Mouse (Mus musculus) lung, embryonic 15.5 days (tissue): ENCODE data around the gene Gm10220. TPM values are rescaled to one million over a fixed set of nuclear protein-coding genes. Genes with fewer than 3 reads are reported as not detected.
"Not testable (repeated sequence)": the region's sequence is repeated elsewhere in the genome, so short reads cannot be mapped to it uniquely, and the experiment has no call there.

Experiments
- ATAC-seq: fragments of 200-750 bp; cut with Nextera tagmentation; 2 replicates; pipeline ENCODE4 v1.8.0; 2017; ENCODE audit warnings: moderate number of reproducible peaks, borderline replicate concordance; ENCODE audit not compliant: low FRiP score, low TSS enrichment; ENCODE audit errors: extremely low read depth
- H3K27ac ChIP-seq: fragments of 300-500 bp; sonication (generic); 2 replicates; pipeline ENCODE4 v1.5.1; 2015; ENCODE audit warnings: moderate library complexity, mild to moderate bottlenecking, inconsistent platforms
- H3K27me3 ChIP-seq: fragments of 300-500 bp; sonication (generic); 2 replicates; pipeline ENCODE4 v1.6.1; 2015; ENCODE audit warnings: inconsistent platforms
- H3K36me3 ChIP-seq: fragments of 300-500 bp; sonication (generic); 2 replicates; pipeline ENCODE4 v1.6.1; 2015; ENCODE audit warnings: inconsistent platforms
- H3K4me1 ChIP-seq: fragments of 300-500 bp; sonication (generic); 2 replicates; pipeline ENCODE4 v1.6.1; 2015; ENCODE audit warnings: inconsistent platforms
- H3K4me2 ChIP-seq: fragments of 300-500 bp; sonication (generic); 2 replicates; pipeline ENCODE4 v1.6.1; 2015; ENCODE audit warnings: inconsistent platforms, mild to moderate bottlenecking, moderate library complexity
- H3K4me3 ChIP-seq: fragments of 300-500 bp; sonication (generic); 2 replicates; pipeline ENCODE4 v1.5.1; 2015; ENCODE audit warnings: mild to moderate bottlenecking, inconsistent platforms
- H3K9ac ChIP-seq: fragments of 300-500 bp; sonication (generic); 2 replicates; pipeline ENCODE4 v1.6.1; 2015; ENCODE audit warnings: inconsistent platforms
- H3K9me3 ChIP-seq: fragments of 300-500 bp; sonication (generic); 2 replicates; pipeline ENCODE4 v1.6.1; 2016; ENCODE audit warnings: inconsistent platforms
- WGBS: fragments of 180-500 bp; shearing (Covaris S2); methylation state at CpG from one replicate; pipeline ENCODE4 v1.1.7; 2015; 5-methylcytosine and 5-hydroxymethylcytosine counted together
- polyA plus RNA-seq: library from polyadenylated mRNA; unstranded; fragments of >200 nt; fragmentation: Nextera tagmentation; extraction: Ambion mirVana; gene quantifications from 2 replicates; pipeline ENCODE4 v1.2.1, GENCODE M21; 2015

The Gm10220 gene
- polyA plus RNA-seq: not detected in 2 replicates

DNA sequence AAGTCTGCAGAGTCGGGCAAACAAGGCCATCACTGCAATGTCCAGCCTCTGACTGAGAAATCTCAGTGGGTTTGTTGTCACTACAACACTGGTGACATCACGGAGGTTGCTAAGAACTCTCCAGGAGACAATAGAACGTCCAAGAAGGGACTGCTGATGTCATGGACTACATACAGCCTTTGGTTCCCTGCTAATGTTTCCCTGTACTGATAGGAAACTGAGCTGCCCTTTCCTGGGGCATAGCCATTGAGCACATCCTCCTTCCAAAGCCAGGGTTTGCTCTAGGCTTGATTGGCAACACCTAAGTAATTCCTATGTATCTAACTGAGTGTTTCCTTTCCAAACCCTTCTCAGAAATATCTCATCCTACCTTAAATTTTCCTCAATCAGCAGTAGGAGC is at the start of gene Gm10220:
Gene Gm10220, minus strand, starts transcription at position 101 of the 400 bp plus-strand sequence.
- not testable (repeated sequence) for H3K4me3 ChIP-seq, H3K27ac ChIP-seq, H3K9me3 ChIP-seq, H3K27me3 ChIP-seq, H3K4me2 ChIP-seq, ATAC-seq, H3K4me1 ChIP-seq, H3K36me3 ChIP-seq, H3K9ac ChIP-seq
- WGBS: no CpG with 5 or more reads among the region's 3 CpGs

DNA sequence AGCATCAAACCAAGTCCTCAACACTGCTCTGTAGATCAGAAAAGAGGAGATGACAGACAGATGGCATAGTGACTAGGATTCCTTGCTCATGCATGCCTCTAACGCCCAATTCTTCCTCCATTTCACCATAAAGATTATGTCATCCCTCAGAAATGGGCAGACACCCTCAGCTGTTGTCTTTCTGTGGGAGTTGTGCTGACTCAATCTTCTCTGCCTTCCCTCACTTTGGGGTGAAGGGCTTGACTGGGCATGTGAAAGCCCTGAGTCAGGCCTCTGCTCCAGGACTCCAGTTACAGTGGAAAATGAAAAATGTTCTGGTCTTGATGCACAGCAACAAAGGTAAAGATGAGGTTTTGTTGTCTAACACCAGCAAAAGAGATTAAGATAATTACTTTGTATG is 48.6 kb upstream of the Gm10220 start:
- Histone ChIP-seq H3K27me3 (no peaks in the 10 kb centered on the region), H3K4me3 (no peak overlapping the region), H3K9me3 (no peaks in the 10 kb centered on the region), H3K4me1 (no peaks in the 10 kb centered on the region), H3K4me2 (no peak overlapping the region), H3K9ac (no peak overlapping the region), H3K36me3 (no peaks in the 10 kb centered on the region), H3K27ac (no peak overlapping the region)
- WGBS: 56% methylated on average over 1 of the region's 1 CpGs
- ATAC-seq: no peak

DNA sequence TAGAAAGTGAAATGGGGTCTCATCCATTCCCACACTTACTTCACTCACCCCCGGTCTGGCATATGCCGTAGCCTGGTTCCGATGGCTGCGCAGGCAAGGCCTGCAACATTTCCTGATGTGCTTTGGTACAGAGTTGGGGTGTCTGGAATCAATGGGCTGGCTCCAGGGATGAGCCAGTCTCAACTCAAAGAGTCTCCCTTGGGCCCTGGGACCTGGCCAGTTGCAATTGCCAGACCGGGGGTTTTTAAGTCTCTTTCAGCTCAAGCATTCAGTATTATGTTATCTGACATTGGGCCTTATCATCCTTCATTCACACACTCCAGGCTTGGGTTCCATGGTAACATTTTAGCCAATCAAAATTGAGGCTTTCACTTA is 44.6 kb upstream of the Gm10220 start:
- H3K27ac ChIP-seq: no peak overlapping the region
- WGBS: 73% methylated on average over 5 of the region's 5 CpGs
- no peak overlapping the region for H3K9ac ChIP-seq
- H3K4me3 ChIP-seq: no peak overlapping the region
- ATAC-seq: no peak
- H3K36me3 ChIP-seq: no peaks in the 10 kb centered on the region
- no peaks in the 10 kb centered on the region for H3K4me1 ChIP-seq
- H3K4me2 ChIP-seq: no peak overlapping the region
- H3K27me3 ChIP-seq: no peaks in the 10 kb centered on the region
- no peaks in the 10 kb centered on the region for H3K9me3 ChIP-seq

DNA sequence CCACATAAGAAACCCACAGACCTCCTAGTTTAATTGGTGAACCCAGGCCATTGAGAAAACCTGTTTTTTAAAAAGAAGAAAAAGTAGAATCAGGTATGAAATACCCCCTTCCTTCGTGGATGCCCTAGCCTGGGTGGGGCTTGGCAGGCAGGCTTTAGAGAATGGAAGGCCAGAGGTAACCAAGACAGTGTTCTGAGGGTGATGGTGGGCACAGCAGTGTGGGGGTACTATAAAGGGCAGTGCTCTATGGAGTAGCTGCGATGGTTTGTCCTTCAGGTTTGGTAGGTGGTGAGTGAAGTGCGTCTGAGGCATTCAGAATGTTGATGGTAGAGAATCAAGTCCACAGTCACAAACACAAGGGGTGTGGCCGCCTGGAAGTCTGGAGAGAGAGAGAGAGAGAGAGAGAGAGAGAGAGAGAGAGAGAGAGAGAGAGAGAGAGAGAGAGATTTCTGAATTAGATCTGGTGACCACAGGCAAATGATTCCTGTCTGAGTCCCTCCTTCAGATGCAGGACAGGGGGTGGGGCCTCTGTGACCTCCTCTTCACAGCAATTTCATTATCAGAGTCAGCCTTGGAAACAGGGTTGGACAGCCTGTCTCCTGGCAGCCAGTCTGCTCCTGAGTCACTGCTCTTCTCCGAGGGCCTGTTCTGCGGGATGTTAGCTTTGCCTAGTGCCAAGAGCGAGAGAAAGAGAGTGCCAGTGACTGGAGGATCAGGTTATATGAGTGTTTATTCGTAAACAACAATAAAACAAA is 44.0 kb upstream of the Gm10220 start:
- H3K9me3 ChIP-seq: no peaks in the 10 kb centered on the region
- no peaks in the 10 kb centered on the region for H3K27me3 ChIP-seq
- no peaks in the 10 kb centered on the region for H3K4me1 ChIP-seq
- no peak overlapping the region for H3K4me3 ChIP-seq
- H3K4me2 ChIP-seq: no peak overlapping the region
- no peaks in the 10 kb centered on the region for H3K36me3 ChIP-seq
- WGBS: 56% methylated on average over 8 of the region's 8 CpGs
- no peak for ATAC-seq
- H3K27ac ChIP-seq: no peak overlapping the region
- no peak overlapping the region for H3K9ac ChIP-seq

DNA sequence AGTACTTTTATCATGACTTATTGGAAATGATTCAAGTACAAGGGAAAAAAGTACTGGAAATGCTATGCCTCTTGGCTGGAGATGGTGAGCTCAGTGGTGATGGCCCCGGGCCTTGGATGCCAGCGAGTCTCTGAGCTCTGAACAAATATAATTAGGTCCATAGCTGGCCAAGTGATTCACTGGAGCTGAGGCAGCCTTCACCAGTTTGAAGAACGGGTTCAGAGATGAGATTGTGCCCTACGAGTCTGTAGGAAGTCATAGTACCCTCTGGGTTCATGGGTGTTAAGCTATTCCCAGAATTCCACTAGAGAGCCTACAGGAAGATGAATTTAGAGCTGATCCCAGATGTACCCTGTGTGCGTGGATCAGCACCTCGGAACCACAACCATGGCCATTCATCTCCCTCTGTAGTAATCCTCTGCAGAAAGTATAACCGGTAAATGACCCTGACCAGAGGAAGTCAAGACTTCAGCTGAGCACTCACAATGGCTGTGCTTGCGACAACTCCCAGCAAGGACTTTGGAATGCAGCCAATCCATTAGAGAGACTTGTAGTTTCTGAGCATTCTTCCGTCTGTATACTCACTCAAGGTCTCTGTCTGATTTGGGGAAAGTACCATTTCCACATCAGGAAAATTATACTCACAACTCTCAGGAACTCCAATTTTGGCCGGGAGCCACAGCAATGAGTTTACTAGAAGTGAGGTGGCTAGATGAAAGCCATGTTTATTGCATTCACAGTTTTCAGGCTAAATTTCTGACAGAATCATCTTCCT is 36.4 kb upstream of the Gm10220 start:
- Histone ChIP-seq H3K4me1 (no peaks in the 10 kb centered on the region), H3K9ac (no peak overlapping the region), H3K9me3 (no peaks in the 10 kb centered on the region), H3K36me3 (no peaks in the 10 kb centered on the region), H3K4me2 (no peak overlapping the region), H3K27me3 (no peaks in the 10 kb centered on the region), H3K27ac (no peak overlapping the region), H3K4me3 (no peak overlapping the region)
- 45% methylated on average over 10 of the region's 10 CpGs for WGBS
- no peak for ATAC-seq

DNA sequence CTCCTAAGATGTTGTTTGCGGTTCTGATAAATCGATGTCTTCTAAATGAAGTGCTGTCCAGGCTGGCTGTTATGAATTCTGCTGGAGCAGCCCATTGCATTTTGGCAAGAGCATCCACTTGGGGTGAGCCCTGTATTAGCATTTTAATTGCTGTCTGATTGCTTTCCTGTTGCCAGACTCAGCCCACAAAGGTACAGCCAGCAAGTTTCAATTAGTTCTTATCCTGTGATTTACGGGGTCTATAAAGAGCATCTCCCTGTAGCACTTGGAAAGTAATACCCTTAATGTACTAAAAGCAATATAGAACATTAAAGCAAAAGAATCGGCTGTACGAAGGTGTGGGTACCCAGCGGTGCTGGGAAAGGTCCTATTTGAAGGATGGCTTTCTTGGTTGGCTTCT is 21.7 kb upstream of the Gm10220 start:
- Histone ChIP-seq H3K27ac (no peak overlapping the region), H3K4me2 (no peak overlapping the region), H3K9ac (no peak overlapping the region), H3K27me3 (no peaks in the 10 kb centered on the region), H3K36me3 (no peaks in the 10 kb centered on the region), H3K4me1 (no peaks in the 10 kb centered on the region), H3K4me3 (no peak overlapping the region), H3K9me3 (no peaks in the 10 kb centered on the region; the same call in 1 of the 2 replicates)
- 86% methylated on average over 6 of the region's 6 CpGs for WGBS
- no peak for ATAC-seq

DNA sequence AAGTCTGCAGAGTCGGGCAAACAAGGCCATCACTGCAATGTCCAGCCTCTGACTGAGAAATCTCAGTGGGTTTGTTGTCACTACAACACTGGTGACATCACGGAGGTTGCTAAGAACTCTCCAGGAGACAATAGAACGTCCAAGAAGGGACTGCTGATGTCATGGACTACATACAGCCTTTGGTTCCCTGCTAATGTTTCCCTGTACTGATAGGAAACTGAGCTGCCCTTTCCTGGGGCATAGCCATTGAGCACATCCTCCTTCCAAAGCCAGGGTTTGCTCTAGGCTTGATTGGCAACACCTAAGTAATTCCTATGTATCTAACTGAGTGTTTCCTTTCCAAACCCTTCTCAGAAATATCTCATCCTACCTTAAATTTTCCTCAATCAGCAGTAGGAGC is 16.0 kb downstream of the Gm10220 start, which contains the start of gene 5031410I06Rik:
Gene 5031410I06Rik, minus strand, starts transcription at position 101 of the 400 bp plus-strand sequence.
- H3K27me3 ChIP-seq, H3K4me1 ChIP-seq, H3K9ac ChIP-seq, ATAC-seq, H3K36me3 ChIP-seq, H3K4me3 ChIP-seq, H3K4me2 ChIP-seq, H3K9me3 ChIP-seq, H3K27ac ChIP-seq: not testable (repeated sequence)
- WGBS: no CpG with 5 or more reads among the region's 3 CpGs

DNA sequence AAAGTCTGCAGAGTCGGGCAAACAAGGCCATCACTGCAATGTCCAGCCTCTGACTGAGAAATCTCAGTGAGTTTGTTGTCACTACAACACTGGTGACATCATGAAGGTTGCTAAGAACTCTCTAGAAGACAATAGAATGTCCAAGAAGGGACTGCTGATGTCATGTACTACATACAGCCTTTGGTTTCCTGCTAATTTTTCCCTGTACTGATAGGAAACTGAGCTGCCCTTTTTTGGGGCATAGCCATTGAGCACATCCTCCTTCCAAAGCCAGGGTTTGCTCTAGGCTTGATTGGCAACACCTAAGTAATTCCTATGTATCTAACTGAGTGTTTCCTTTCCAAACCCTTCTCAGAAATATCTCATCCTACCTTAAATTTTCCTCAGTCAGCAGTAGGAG is 32.0 kb downstream of the Gm10220 start, which contains the start of gene Gm10471:
Gene Gm10471, minus strand, starts transcription at position 101 of the 400 bp plus-strand sequence.
- not testable (repeated sequence) for H3K4me3 ChIP-seq, ATAC-seq, H3K27me3 ChIP-seq, H3K4me2 ChIP-seq, H3K27ac ChIP-seq, H3K4me1 ChIP-seq, H3K9ac ChIP-seq, H3K9me3 ChIP-seq, H3K36me3 ChIP-seq
- WGBS: 70% methylated on average over 1 of the region's 1 CpGs

DNA sequence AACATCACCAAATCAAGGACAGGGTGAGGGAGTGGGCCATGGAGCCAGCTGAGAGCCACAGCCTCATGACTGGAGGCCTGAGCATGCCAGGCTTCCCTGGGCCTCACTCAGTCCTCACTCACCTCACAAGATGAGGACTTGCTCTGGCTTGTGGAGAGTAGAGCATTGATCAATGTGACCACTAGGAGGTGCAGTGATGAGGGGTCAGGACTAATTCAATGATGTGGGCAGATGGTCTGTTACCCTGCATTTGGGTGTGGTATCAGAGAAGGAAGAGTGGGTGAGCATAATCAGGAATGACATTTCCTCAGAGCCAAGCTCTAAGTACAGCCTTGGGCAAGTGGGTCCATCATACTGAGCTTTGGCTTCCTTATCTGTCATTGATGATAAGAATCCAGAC is 42.2 kb downstream of the Gm10220 start:
- not testable (repeated sequence) for H3K9ac ChIP-seq, H3K27me3 ChIP-seq, ATAC-seq, H3K27ac ChIP-seq, H3K36me3 ChIP-seq, H3K4me3 ChIP-seq, H3K4me2 ChIP-seq, H3K4me1 ChIP-seq, H3K9me3 ChIP-seq

DNA sequence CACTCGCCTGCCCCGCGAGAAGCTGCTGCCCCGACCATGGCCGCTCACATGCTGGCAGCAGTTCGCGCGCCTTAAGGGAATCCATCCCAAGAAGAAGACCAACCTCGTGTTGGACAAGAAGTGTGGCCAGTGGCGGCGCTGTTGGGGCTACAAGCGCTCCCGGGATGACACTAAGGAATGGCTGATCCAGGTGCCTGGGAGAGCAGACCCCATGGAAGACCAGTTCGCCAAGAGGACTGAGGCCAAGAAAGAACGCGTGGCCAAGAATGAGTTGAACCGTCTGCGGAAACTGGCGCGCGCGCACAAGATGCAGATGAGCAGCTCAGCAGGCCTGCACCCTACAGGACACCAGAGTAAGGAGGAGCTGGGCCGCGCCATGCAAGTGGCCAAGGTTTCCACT is 50.5 kb downstream of the Gm10220 start:
- Histone ChIP-seq H3K36me3 (no peaks in the 10 kb centered on the region), H3K27me3 (no peaks in the 10 kb centered on the region), H3K9ac (no peak overlapping the region), H3K9me3 (no peaks in the 10 kb centered on the region), H3K27ac (no peak overlapping the region), H3K4me3 (no peak overlapping the region), H3K4me1 (no peaks in the 10 kb centered on the region), H3K4me2 (no peak overlapping the region)
- WGBS: 83% methylated on average over 24 of the region's 24 CpGs
- no peak for ATAC-seq
